ENCODE assay signal across 12 mouse cellular contexts in the genomic region with DNA sequence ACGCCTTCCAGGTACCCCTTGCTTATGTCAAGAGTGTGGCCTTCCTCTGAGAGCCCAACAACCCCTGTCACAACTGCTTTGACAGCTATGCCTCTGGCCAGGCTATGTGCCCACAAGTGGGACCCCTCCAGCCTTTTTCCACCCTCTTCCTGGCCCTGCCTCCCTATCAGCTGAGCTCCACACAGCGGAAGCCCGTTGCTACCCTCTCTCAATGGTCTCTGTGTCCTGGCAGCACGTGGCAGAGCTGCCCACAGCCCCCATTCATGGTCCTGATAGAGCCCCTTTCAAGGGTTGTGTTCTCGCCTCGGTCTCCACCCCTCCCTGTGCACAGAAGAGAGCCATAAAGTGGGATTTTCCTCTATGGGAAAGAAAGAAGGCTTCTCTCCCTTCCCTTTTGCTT.
"Had no signal": no experiment of that assay in that cellular context is flagged by ENCODE, and none has a peak within 500 bp of the region (broad histone marks: within the 10 kb centered on the region; RNA-seq: fewer than 3 reads in every experiment).

No protein-coding gene starts in this region.

- ATAC-seq: intestine, embryonic 15.5 days; midbrain, embryonic 13.5 days had no signal

- H3K9me3 ChIP-seq: intestine, embryonic 15.5 days; midbrain, embryonic 13.5 days; neural tube, embryonic 13.5 days had no signal

- H3K9ac ChIP-seq: intestine, embryonic 15.5 days; liver, embryonic 14.5 days; midbrain, embryonic 13.5 days; neural tube, embryonic 13.5 days had no signal

- H3K4me2 ChIP-seq: intestine, embryonic 15.5 days; midbrain, embryonic 13.5 days; neural tube, embryonic 13.5 days had no signal

- DNase-seq: kidney, adult 18-20 months; kidney, postnatal 10 days; kidney, postnatal 4 days; lung, adult 18-20 months; lung, postnatal 36 days; thymus, postnatal 4 days had no signal

- H3K27ac ChIP-seq: intestine, embryonic 15.5 days; liver, embryonic 14.5 days; midbrain, embryonic 13.5 days; neural tube, embryonic 13.5 days; stomach, postnatal 0 days had no signal

- H3K36me3 ChIP-seq: intestine, embryonic 15.5 days; midbrain, embryonic 13.5 days; neural tube, embryonic 13.5 days had no signal

- H3K27me3 ChIP-seq: intestine, embryonic 15.5 days; midbrain, embryonic 13.5 days had no signal

- H3K4me1 ChIP-seq: intestine, embryonic 15.5 days; midbrain, embryonic 13.5 days had no signal

- H3K4me3 ChIP-seq: intestine, embryonic 15.5 days; layer of hippocampus, adult 2 months; midbrain, embryonic 13.5 days; neural tube, embryonic 13.5 days had no signal
